ENCODE assay signal across 8 mouse cellular contexts in the genomic region with DNA sequence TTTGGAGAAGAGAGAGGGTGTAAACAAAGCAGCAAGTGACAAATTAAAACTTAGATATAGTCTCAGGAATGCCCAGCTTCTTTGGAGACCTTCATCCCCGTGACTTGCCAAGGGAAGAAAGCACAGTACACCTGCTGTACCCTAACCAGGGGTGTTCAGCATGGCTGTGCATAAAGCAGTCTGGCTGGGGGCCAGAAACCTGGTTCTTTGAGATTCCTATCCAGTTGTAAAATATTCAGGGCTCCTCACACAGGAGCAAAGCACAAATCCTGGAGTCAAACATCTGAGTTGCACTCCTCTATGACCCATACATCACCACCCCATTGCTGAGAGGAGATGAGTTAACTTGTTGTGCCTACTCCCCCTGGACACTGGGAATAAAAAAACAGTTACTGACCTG. TPM values are rescaled to one million over a fixed set of nuclear protein-coding genes. Genes with fewer than 3 reads are reported as not detected.
A peak's percentile ranks its signal among the peaks of the same experiment; 100 is the strongest.
DNase-seq lines count a peak whose midpoint lies in the region; ATAC-seq and TF ChIP-seq lines count a peak whose summit lies in the region.
"Had no signal": no experiment of that assay in that cellular context is flagged by ENCODE, and none has a peak within 500 bp of the region (broad histone marks: within the 10 kb centered on the region; RNA-seq: fewer than 3 reads in every experiment).

No protein-coding gene starts in this region.

- peaks cover 8% of the 10 kb centered on the region; the same call in 1 of the 2 replicates for H3K27me3 ChIP-seq in hindbrain, embryonic 13.5 days
- no peaks in the 10 kb centered on the region for H3K27me3 ChIP-seq in hindbrain, embryonic 12.5 days
- no peaks in the 10 kb centered on the region for H3K27me3 ChIP-seq in ES-Bruce4 (ENCODE audit: control insufficient read depth, insufficient read depth, low read length, poor library complexity, severe bottlenecking)

- H3K9me3 ChIP-seq in hindbrain, embryonic 13.5 days: no peaks in the 10 kb centered on the region
- no peaks in the 10 kb centered on the region for H3K9me3 ChIP-seq in hindbrain, embryonic 12.5 days (replicated peaks)
- H3K9me3 ChIP-seq in ES-Bruce4 (replicated peaks; ENCODE audit: control insufficient read depth, insufficient read depth, low read length, poor library complexity, severe bottlenecking): no peaks in the 10 kb centered on the region

- no peak overlapping the region for H3K27ac ChIP-seq in hindbrain, embryonic 13.5 days
- no peak overlapping the region for H3K27ac ChIP-seq in hindbrain, embryonic 12.5 days
- no peak overlapping the region for H3K27ac ChIP-seq in ES-Bruce4 (ENCODE audit: insufficient read depth, low read length)

- peak; percentile 49 for DNase-seq in 3T3-L1 (ENCODE audit: low read depth, low spot score)
- peak; percentile 85 to 91 for DNase-seq in kidney, postnatal 4 days
- DNase-seq in embryo, embryonic 9.5 days (ENCODE audit: extremely low spot score): no peak
- DNase-seq: embryo, embryonic 11 days had no signal

- H3K4me1 ChIP-seq in hindbrain, embryonic 13.5 days (replicated peaks): peaks cover 16% of the 10 kb centered on the region; the same call in 1 of the 2 replicates
- H3K4me1 ChIP-seq in hindbrain, embryonic 12.5 days: peaks cover 6% of the 10 kb centered on the region
- peaks cover 6% of the 10 kb centered on the region for H3K4me1 ChIP-seq in ES-Bruce4 (ENCODE audit: control insufficient read depth, insufficient read depth, low read length)

- H3K36me3 ChIP-seq in hindbrain, embryonic 13.5 days: no peaks in the 10 kb centered on the region
- H3K36me3 ChIP-seq in hindbrain, embryonic 12.5 days: no peaks in the 10 kb centered on the region
- H3K36me3 ChIP-seq in ES-Bruce4 (ENCODE audit: control insufficient read depth, insufficient read depth, low read length, poor library complexity, severe bottlenecking): no peaks in the 10 kb centered on the region

- no peak for TF ChIP-seq CTCF in ES-Bruce4 (IDR thresholded peaks at IDR 0.05; ENCODE audit: low read depth, low read length)

- no peak overlapping the region for H3K9ac ChIP-seq in hindbrain, embryonic 13.5 days
- no peak overlapping the region for H3K9ac ChIP-seq in hindbrain, embryonic 12.5 days
- H3K9ac ChIP-seq in ES-Bruce4 (ENCODE audit: low read depth, poor library complexity, severe bottlenecking): 0 out of 2 replicates have a peak overlapping the region, but pooled peaks have one; percentile 54

- WGBS in hindbrain, embryonic 13.5 days: 62% methylated on average over 1 of the region's 1 CpGs
- WGBS in hindbrain, embryonic 12.5 days: 76% methylated on average over 1 of the region's 1 CpGs

- H3K4me3 ChIP-seq in hindbrain, embryonic 13.5 days: no peak overlapping the region
- no peak overlapping the region for H3K4me3 ChIP-seq in hindbrain, embryonic 12.5 days
- no peak overlapping the region; the same call in 1 of the 2 replicates for H3K4me3 ChIP-seq in ES-Bruce4 (ENCODE audit: low read depth, low read length)

- ATAC-seq in hindbrain, embryonic 13.5 days (ENCODE audit: low FRiP score): no peak
- no peak for ATAC-seq in hindbrain, embryonic 12.5 days (ENCODE audit: low FRiP score)
- no peak for ATAC-seq in frontal cortex, adult (ENCODE audit: low TSS enrichment)

- no peak for TF ChIP-seq POLR2A in ES-Bruce4 (IDR thresholded peaks at IDR 0.05; ENCODE audit: insufficient read depth, low read length)

- no peak for TF ChIP-seq EP300 in ES-Bruce4 (IDR thresholded peaks at IDR 0.05; ENCODE audit: insufficient read depth, low read depth, low read length)

- peak overlapping the region; percentile 32 for H3K4me2 ChIP-seq in hindbrain, embryonic 13.5 days
- H3K4me2 ChIP-seq in hindbrain, embryonic 12.5 days (replicated peaks): no peak overlapping the region

RNA-seq across cellular contexts. Expression of a gene that starts 2.0 kb away (rescaled TPM):
- polyA plus RNA-seq in hindbrain, embryonic 13.5 days (2015; fragmentation: Nextera tagmentation; extraction: Ambion mirVana): 45.9 and 54.5 TPM in 2 replicates
- 45.3 and 46.5 TPM in 2 replicates for polyA plus RNA-seq in hindbrain, embryonic 12.5 days (2016; fragmentation: Nextera tagmentation; extraction: Ambion mirVana)
- polyA plus RNA-seq in ES-Bruce4 (2011; ENCODE audit: insufficient read depth, insufficient read length, low read depth, missing spikeins): 79.9 and 87.0 TPM in 2 replicates

RNA-seq across cellular contexts. Expression of a gene that starts 2.2 kb away (rescaled TPM):
- polyA plus RNA-seq in hindbrain, embryonic 13.5 days (2015; fragmentation: Nextera tagmentation; extraction: Ambion mirVana): 8.5 and 9.8 TPM in 2 replicates
- 9.2 and 9.9 TPM in 2 replicates for polyA plus RNA-seq in hindbrain, embryonic 12.5 days (2016; fragmentation: Nextera tagmentation; extraction: Ambion mirVana)
- 15.9 and 20.4 TPM in 2 replicates for polyA plus RNA-seq in ES-Bruce4 (2011; ENCODE audit: insufficient read depth, insufficient read length, low read depth, missing spikeins)

RNA-seq across cellular contexts. Expression of a gene that starts 41.0 kb away (rescaled TPM):
- polyA plus RNA-seq in hindbrain, embryonic 13.5 days (2015; fragmentation: Nextera tagmentation; extraction: Ambion mirVana): 15.2 and 15.8 TPM in 2 replicates
- polyA plus RNA-seq in hindbrain, embryonic 12.5 days (2016; fragmentation: Nextera tagmentation; extraction: Ambion mirVana): 26.9 and 29.6 TPM in 2 replicates
- 40.8 and 49.5 TPM in 2 replicates for polyA plus RNA-seq in ES-Bruce4 (2011; ENCODE audit: insufficient read depth, insufficient read length, low read depth, missing spikeins)
